Mouse (Mus musculus): ENCODE results near the gene H2-Aa. TPM values are rescaled to one million over a fixed set of nuclear protein-coding genes. Genes with fewer than 3 reads are reported as not detected.

The H2-Aa gene
- total and polyA plus RNA-seq, 3 experiments, result not detected

GRCm38 (mm10) chr17:34281836-34282235 is 5.8 kb downstream of the H2-Aa start:
- H3K27ac ChIP-seq (ENCODE audit: control insufficient read depth, low read depth, low read length), result no peak overlapping the region
- TF ChIP-seq MAZ (IDR thresholded peaks at IDR 0.05; ENCODE audit: low read depth, low read length) (no peak), MAX (IDR thresholded peaks at IDR 0.05; ENCODE audit: low read length) (no peak), MEF2A (IDR thresholded peaks at IDR 0.05; ENCODE audit: extremely low read depth, insufficient replicate concordance, low read depth, low read length, poor library complexity, severe bottlenecking) (no peak), SIN3A (IDR thresholded peaks at IDR 0.05; ENCODE audit: low read length) (no peak), JUND (IDR thresholded peaks at IDR 0.05; ENCODE audit: low read depth, low read length) (no peak), MAFK (IDR thresholded peaks at IDR 0.05; ENCODE audit: borderline replicate concordance, low read depth, low read length) (no peak), TAL1 (IDR thresholded peaks at IDR 0.05; ENCODE audit: low read length) (no peak), CHD2 (IDR thresholded peaks at IDR 0.05; ENCODE audit: low read length) (no peak), GATA1 (IDR thresholded peaks at IDR 0.05; ENCODE audit: low read depth, low read length) (no peak)
- DNase-seq (ENCODE audit: low read depth, low spot score), result no peak
- no peak overlapping the region for H3K4me3 ChIP-seq (ENCODE audit: control insufficient read depth in 1 of 2, insufficient read depth in 1 of 2, low read depth in 2 of 2, low read length in 2 of 2)
- no peaks in the 10 kb centered on the region for H3K36me3 ChIP-seq (ENCODE audit: control insufficient read depth in 1 of 2, insufficient read depth in 2 of 2, low read length in 2 of 2)
- no peaks in the 10 kb centered on the region for H3K9me3 ChIP-seq (replicated peaks; ENCODE audit: insufficient read depth, low read length)
- H3K4me1 ChIP-seq (ENCODE audit: control insufficient read depth in 1 of 2, insufficient read depth in 2 of 2, low read length in 2 of 2), result no peaks in the 10 kb centered on the region
- no peak overlapping the region for H3K9ac ChIP-seq (ENCODE audit: control insufficient read depth, low read depth, low read length, poor library complexity, severe bottlenecking)
- H3K27me3 ChIP-seq (ENCODE audit: control insufficient read depth in 1 of 2, insufficient read depth in 2 of 2, low read length in 2 of 2), result no peaks in the 10 kb centered on the region; a peak in 1 of 4 replicates
- no peaks in the 10 kb centered on the region for H3K79me2 ChIP-seq (ENCODE audit: control insufficient read depth, insufficient read depth, low read length, poor library complexity)

- Histone ChIP-seq H3K4me1 (ENCODE audit: control insufficient read depth in 1 of 2, insufficient read depth in 2 of 2, low read length in 2 of 2) (no peaks in the 10 kb centered on the region), H3K27me3 (ENCODE audit: control insufficient read depth in 1 of 2, insufficient read depth in 2 of 2, low read length in 2 of 2) (no peaks in the 10 kb centered on the region; a peak in 1 of 4 replicates), H3K9me3 (replicated peaks; ENCODE audit: insufficient read depth, low read length) (no peaks in the 10 kb centered on the region), H3K27ac (ENCODE audit: control insufficient read depth, low read depth, low read length) (no peak overlapping the region), H3K79me2 (ENCODE audit: control insufficient read depth, insufficient read depth, low read length, poor library complexity) (no peaks in the 10 kb centered on the region), H3K4me3 (ENCODE audit: control insufficient read depth in 1 of 2, insufficient read depth in 1 of 2, low read depth in 2 of 2, low read length in 2 of 2) (no peak overlapping the region), H3K9ac (ENCODE audit: control insufficient read depth, low read depth, low read length, poor library complexity, severe bottlenecking) (no peak overlapping the region), H3K36me3 (ENCODE audit: control insufficient read depth in 1 of 2, insufficient read depth in 2 of 2, low read length in 2 of 2) (no peaks in the 10 kb centered on the region)
- TF ChIP-seq GATA1 (IDR thresholded peaks at IDR 0.05; ENCODE audit: low read depth, low read length) (no peak), JUND (IDR thresholded peaks at IDR 0.05; ENCODE audit: low read depth, low read length) (no peak), NELFE (IDR thresholded peaks at IDR 0.05; ENCODE audit: low read depth, low read length) (no peak), POLR2AphosphoS2 (IDR thresholded peaks at IDR 0.05; ENCODE audit: low read length) (no peak), NRF1 (IDR thresholded peaks at IDR 0.05; ENCODE audit: insufficient read depth, low read depth, low read length, poor library complexity, severe bottlenecking) (no peak), POLR2A (IDR thresholded peaks at IDR 0.05; ENCODE audit: control insufficient read depth in 1 of 2, insufficient read depth in 1 of 2, low read depth in 1 of 2, low read length in 2 of 2, poor library complexity in 1 of 2) (no peak), SMC3 (IDR thresholded peaks at IDR 0.05; ENCODE audit: low read depth, low read length) (no peak), ZNF384 (IDR thresholded peaks at IDR 0.05; ENCODE audit: low read depth, low read length) (no peak), POLR2AphosphoS5 (IDR thresholded peaks at IDR 0.05; ENCODE audit: borderline replicate concordance, low read depth, low read length) (no peak)
- no peak for DNase-seq (ENCODE audit: low read depth, low spot score)
Observed at GRCm38 (mm10) chr17:34280499-34281038, 7.1 kb downstream of the H2-Aa start.

Measured in MEL (cell line).